Mouse (Mus musculus): Measurements from ENCODE around the gene Gmeb2.

DNA sequence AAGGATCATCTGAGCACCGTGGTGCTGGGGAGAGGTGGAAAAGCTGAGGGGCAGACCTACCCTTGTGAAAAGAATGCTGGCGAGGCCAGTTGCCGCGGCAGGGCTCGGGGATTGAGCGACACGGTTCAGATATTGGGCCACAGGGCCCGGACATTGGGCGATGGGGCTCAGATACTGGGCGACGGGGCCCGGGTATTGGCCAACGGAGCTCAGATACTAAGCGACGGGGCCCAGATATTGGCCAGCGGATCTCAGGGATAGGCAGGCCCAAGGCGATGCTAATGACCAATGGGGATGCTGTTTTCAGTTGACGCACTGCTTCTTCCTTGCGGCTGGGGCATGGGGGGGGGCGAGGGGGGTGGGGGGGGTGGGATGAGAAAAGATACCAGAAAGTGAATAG is 56.7 kb downstream of the Gmeb2 start:
- TF ChIP-seq POLR2A (IDR thresholded peaks at IDR 0.05; ENCODE audit: extremely low read depth, insufficient read depth, low read length) (no peak), CTCF (IDR thresholded peaks at IDR 0.05; ENCODE audit: low read depth, low read length) (no peak)

Measured in liver, adult 2 months (tissue).